Mouse (Mus musculus) heart, postnatal 36 days (tissue): Measurements from ENCODE around the gene Hoxa11. TPM values are rescaled to one million over a fixed set of nuclear protein-coding genes. Genes with fewer than 3 reads are reported as not detected.

Source experiments
- DNase-seq, 2 experiments: peaks; one replicate each; pipeline ENCODE4 v3.0.0; 2021 to 2022
- intact Hi-C: fragments of 180-260 bp; cut with DNase I; formaldehyde crosslinking; loops from one replicate; pipeline ENCODE4 v1.15.1; 2025
- total RNA-seq, 2 experiments: library from RNA; stranded (reverse); gene quantifications; 2 replicates each; pipeline ENCODE4 v1.2.3; 2021

Hoxa11 gene
- total RNA-seq, 2 experiments from 2014 or later, result not detected

DNA sequence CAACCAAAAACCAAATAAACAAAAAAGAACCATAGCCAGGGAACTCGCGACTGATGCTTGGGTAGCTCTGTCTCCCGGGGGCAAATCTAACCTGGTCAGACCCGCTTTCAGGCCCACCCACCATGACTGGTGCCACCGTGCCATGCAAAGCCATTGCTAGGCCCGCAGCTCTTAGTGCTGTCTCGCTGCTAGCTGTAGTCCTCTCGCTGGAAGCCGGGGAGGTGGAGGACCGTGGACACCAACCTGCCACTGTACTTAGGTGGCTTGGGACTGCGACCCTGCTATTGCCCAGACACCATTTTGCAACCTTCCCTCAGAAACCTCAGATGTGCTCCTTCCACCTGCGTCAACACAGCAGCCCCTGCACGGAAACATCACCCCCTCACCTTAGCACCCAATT, 33.6 kb downstream of the Hoxa11 start:
- intact Hi-C loops, result no loop called here
- DNase-seq, result no peak

DNA sequence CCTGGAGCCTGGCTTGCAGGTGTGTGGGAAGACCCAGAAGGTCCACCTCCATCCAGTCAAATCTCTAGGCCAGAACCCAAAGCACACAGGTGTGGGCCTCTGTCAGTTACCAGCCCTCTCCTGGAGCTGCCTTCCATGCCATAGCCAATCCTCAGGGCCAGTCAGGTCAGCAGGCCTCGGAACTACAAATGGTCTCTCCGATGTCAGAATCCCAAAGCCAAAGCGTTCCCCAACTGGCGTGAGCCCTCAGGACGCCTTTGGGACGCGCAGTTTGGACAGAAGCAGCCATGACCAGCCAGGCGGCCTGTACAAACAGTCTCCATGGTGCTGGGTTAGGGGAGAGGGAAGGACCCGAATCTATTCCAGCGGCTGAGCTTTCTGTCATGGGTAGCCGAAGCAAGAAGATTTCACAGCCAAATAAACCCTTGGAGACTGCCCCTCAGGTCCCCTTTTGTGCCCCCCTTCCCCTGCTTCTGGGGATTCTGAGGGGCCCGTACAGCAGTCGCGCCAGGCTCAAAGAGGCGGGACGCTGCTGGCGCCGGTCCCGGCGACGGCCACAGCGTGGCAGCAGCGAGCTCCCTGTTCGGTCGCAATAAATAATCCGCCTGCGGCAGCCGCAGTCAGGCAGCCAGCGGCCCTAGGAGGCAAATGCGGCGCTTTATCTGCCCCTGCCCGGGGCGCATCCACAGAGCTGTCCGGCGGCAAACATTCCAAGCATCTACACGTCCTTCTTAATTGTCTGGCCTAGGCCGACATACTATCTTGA, 34.3 kb downstream of the Hoxa11 start:
- intact Hi-C loops, result no loop called here

GRCm38 (mm10) chr6:52209685-52210046, 35.9 kb downstream of the Hoxa11 start:
- intact Hi-C loops, result no loop called here
- no peak for DNase-seq

More for the DNA sequence above, 34.3 kb downstream of the Hoxa11 start:
- peak; percentile 75 to 77 for DNase-seq

- no peak for DNase-seq
- intact Hi-C loops, result no loop called here
These were observed 36.5 kb downstream of the Hoxa11 start for GRCm38 (mm10) chr6:52208868-52209684.

DNA sequence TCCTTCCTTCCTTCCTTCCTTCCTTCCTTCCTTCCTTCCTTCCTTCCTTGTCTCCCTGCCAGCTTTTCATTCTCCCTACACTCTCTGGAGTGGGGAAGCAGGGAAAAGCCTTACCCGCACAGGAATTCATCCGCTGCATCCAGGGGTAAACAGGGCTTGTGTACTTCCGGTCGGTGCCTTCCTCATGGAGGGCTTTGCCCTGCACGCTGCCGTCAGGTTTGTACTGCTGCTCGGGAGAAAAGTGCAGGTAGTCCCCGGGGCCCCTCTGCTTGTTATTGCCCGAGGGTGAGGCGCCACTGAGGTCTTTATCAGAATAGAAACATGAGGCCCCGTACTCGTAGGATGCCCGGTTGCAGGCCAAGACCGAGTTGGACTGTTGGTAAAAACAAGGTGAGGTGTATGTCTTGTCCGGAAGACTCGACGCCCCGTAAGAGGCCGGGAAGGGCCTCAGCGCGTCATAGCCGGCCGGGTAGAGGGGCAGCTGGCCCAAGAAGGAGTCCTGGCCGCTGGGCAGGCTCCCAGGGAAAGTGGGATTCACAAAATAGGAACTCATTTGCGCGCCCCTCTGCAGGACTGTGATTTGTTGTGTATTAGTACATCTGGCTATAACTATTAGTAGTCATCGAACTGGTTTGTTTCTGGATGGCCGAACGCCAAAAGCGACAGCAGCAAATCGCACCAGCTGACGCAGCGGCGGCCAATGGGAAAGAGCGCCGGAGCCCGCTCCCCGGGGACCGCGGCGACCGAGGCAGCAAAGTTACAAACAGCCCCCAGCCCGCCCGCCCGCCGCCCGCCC, 37.3 kb downstream of the Hoxa11 start, which contains the start of gene Hoxa6:
TSS of gene Hoxa6 (minus strand) at position 651 of the 796 bp plus-strand sequence.
- intact Hi-C loops, result no loop called here
- no peak for DNase-seq

DNA sequence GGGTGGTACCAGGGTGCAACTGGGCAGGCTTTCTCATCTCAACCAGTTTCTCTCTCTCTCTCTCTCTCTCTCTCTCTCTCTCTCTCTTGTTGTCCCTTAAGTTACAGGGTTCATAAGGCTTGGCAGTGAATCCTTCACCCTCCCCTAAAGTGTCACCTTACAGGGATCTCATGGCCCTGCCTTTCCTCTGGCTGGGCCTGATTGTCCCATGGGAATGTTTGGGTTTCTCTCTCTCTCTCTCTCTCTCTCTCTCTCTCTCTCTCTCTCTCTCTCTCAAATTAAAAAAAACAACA, 38.0 kb downstream of the Hoxa11 start:
- DNase-seq, result no peak
- intact Hi-C loops, result no loop called here

- intact Hi-C loops, result no loop called here
- no peak for DNase-seq
These were observed 38.5 kb downstream of the Hoxa11 start for GRCm38 (mm10) chr6:52206882-52207683.

- DNase-seq, result no peak
- intact Hi-C loops, result loop anchor here (2.0 kb wide), 1 partner anchor 335 kb away; no protein-coding TSS in a partner anchor
These were observed 39.7 kb downstream of the Hoxa11 start for GRCm38 (mm10) chr6:52205638-52206621.

GRCm38 (mm10) chr6:52205221-52205620, 40.4 kb downstream of the Hoxa11 start:
- DNase-seq, result no peak
- intact Hi-C loops, result loop anchor here (2.0 kb wide), 1 partner anchor 334 kb away; no protein-coding TSS in a partner anchor

GRCm38 (mm10) chr6:52204050-52204752, 41.4 kb downstream of the Hoxa11 start, which contains the start of gene Hoxa5:
Gene Hoxa5 (minus strand): TSS chr6:52204587.
- intact Hi-C loops, result loop anchor here (2.0 kb wide), 1 partner anchor 333 kb away; no protein-coding TSS in a partner anchor

GRCm38 (mm10) chr6:52203371-52204049, 42.1 kb downstream of the Hoxa11 start:
- intact Hi-C loops, result loop anchor here (2.0 kb wide), 1 partner anchor 333 kb away; no protein-coding TSS in a partner anchor
- DNase-seq, result no peak

More at GRCm38 (mm10) chr6:52204050-52204752, 41.4 kb downstream of the Hoxa11 start, which contains the start of gene Hoxa5:
- peak in 1 of 2 experiments; percentile 75 for DNase-seq

DNA sequence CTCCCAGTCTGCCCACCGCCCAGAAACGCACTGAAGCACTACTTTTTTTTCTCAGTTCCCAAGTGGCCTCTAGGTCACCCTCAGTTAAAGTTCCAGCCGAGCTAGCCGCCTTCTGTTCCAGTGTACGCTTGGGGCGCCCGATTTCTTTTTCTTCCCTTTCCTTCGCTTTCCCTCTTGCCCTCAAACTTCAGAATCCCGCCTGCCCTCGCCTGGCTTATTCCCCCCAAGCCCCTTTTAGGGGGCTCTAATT, 42.6 kb downstream of the Hoxa11 start:
- DNase-seq, result no peak
- intact Hi-C loops, result no loop called here

DNA sequence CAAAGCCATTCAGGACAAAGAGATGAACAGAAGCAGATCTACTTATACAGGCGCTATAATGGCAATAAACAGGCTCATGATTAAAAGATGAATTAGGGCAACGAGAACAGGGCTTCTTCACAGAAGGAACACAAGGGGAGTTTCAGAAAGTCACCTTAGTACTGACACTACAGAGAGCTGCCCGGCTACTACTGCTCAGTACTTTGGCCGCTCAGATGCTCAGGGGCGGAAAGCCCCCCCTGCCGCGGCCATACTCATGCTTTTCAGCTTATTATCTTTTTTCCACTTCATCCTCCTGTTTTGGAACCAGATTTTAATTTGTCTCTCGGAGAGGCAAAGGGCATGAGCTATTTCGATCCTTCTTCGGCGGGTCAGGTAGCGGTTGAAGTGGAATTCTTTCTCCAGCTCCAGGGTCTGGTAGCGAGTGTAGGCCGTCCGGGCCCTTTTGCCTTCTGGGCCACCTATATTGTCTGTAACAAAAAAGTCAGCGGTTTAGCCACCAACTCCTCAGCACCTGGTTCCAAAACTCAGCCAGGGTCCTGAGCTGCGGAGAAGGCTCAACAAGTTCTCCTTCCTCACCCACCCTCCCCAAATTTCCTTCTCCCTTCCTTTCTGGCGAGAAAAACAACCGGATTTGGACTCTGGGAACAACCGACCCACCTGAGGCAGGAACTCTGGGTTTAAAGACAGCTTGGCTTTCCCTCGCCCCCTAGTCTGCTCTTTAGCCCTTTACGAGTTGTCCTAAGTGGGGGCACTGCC, 43.1 kb downstream of the Hoxa11 start:
- intact Hi-C loops, result no loop called here
- no peak for DNase-seq

- intact Hi-C loops, result no loop called here
- no peak for DNase-seq
These were observed 44.3 kb downstream of the Hoxa11 start for GRCm38 (mm10) chr6:52201269-52201668.

- intact Hi-C loops, result no loop called here
- DNase-seq, result no peak
These were observed 44.8 kb downstream of the Hoxa11 start for GRCm38 (mm10) chr6:52200751-52201250.

GRCm38 (mm10) chr6:52200073-52200750, 45.4 kb downstream of the Hoxa11 start:
- no peak for DNase-seq
- intact Hi-C loops, result no loop called here
